Mouse (Mus musculus) hindbrain, embryonic 10.5 days (tissue): ENCODE measurements around the gene Ovol1. TPM values are rescaled to one million over a fixed set of nuclear protein-coding genes. Genes with fewer than 3 reads are reported as not detected.

Experiments used
- DNase-seq: peaks from one replicate; pipeline ENCODE4 v3.0.0-alpha.2; 2017; ENCODE audit warnings: low spot score
- H3K27ac ChIP-seq: fragments of 300-500 bp; sonication (generic); 2 replicates; pipeline ENCODE4 v1.5.1; 2016; ENCODE audit warnings: mild to moderate bottlenecking, moderate library complexity
- H3K27me3 ChIP-seq: fragments of 300-500 bp; sonication (generic); 2 replicates; pipeline ENCODE4 v1.6.1; 2016; ENCODE audit warnings: mild to moderate bottlenecking; ENCODE audit not compliant: poor library complexity, insufficient read depth, severe bottlenecking
- H3K36me3 ChIP-seq: fragments of 300-500 bp; sonication (generic); 2 replicates; pipeline ENCODE4 v1.6.1; 2016; ENCODE audit warnings: mild to moderate bottlenecking, moderate library complexity
- H3K4me1 ChIP-seq: fragments of 300-500 bp; sonication (generic); replicated peaks from 2 replicates; pipeline ENCODE4 v1.6.1; 2016; ENCODE audit warnings: mild to moderate bottlenecking
- H3K4me3 ChIP-seq: fragments of 300-500 bp; sonication (generic); 2 replicates; pipeline ENCODE4 v1.5.1; 2016; ENCODE audit warnings: mild to moderate bottlenecking, moderate library complexity
- H3K9me3 ChIP-seq: fragments of 300-500 bp; sonication (generic); 2 replicates; pipeline ENCODE4 v1.6.1; 2016; ENCODE audit warnings: mild to moderate bottlenecking, moderate library complexity
- WGBS: fragments of 180-500 bp; shearing (Covaris S2); methylation state at CpG from one replicate; pipeline ENCODE4 v1.1.7; 2016; 5-methylcytosine and 5-hydroxymethylcytosine counted together
- polyA plus RNA-seq: library from polyadenylated mRNA; unstranded; fragments of >200 nt; fragmentation: Nextera tagmentation; extraction: Ambion mirVana; gene quantifications from 2 replicates; pipeline ENCODE4 v1.2.1, GENCODE M21; 2016

Ovol1 gene
- polyA plus RNA-seq, result 0.39 and 0.77 TPM in 2 replicates

DNA sequence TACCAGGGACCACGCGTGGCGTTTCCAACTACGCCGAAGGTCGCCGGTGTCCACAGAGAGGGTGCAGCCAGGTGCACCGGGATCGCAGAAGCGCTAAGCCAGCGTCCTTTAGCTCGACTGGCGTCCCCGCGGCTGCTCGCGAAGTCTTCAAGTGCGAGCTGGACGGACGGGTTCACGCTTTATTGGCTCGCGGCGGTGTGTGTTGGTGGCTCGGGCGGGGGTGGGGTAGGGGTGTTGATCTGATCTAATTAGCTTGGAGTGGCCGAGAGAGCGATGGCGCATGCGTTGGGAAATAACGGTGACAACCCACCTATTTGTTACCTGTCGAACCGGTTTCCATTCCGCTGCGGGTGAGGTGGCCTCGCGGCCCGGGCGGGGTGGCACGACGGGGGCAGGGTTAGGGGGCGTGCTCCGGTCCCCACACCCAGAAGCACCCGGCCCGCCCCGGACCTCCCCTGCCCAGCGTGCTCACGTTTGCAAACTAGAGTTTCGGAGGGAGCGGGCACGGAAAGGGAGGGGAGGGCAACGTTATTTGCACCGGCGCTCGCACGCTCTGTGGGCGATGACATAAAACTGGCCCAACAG, at the start of gene Ovol1:
Gene Ovol1 (minus strand): TSS at position 190 of the 585 bp plus-strand sequence.
- Histone ChIP-seq H3K9me3 (no peaks in the 10 kb centered on the region), H3K36me3 (no peaks in the 10 kb centered on the region), H3K27ac (no peak within 1 kb of the TSS), H3K4me3 (peak within 1 kb of the TSS; percentile 47), H3K27me3 (peaks cover 100% of the 10 kb centered on the region), H3K4me1 (peaks cover 31% of the 10 kb centered on the region)
- under 1% methylated on average over 57 of the region's 57 CpGs for WGBS
- peak; percentile 47 for DNase-seq

DNA sequence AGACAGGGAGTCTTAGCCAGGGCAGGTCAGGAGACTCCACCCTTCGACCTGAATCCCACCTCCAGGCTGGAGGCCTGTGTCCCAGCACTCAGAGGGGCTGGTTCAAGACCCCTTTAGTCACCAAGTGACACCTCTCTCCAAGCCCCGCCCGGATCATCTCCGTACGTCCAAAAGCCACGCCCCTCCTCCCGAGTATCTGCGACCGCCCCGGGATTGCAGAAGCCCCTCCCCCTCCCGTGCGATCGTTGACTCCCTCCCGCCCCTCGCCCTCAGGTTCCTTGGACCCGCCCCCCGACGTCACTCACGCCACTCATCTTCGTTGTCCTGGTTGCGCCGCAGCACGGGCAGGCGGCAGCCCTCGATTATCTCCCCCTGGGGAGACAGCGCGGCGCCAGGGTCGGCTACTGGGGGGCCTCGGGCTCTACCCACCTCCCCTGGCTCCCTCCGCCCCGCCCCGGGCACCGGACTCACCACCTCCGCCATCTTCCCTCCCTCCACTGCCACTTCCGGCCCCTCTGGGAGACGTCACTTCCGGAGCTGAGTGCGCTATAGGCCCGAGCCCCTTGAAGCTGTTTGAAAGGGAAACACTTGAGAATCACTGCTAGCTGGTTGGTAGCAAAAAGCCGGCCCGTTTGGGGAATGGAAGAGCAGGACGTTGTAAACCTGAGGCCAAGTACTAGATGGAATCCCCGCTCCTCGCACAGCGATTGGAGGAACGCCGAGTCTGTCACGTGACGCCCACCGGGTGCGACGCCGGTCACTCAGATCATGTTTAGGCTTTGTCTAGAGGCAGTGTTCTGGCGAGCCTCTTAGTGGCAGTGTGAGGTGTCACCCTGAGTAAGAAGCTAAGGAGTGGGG, 49.3 kb upstream of the Ovol1 start, which contains the start of gene Kat5:
Gene Kat5 (minus strand): TSS at position 691 of the 858 bp plus-strand sequence.
- WGBS, result under 1% methylated on average over 55 of the region's 55 CpGs
- peak; percentile 97 for DNase-seq
- peaks cover 43% of the 10 kb centered on the region for H3K36me3 ChIP-seq
- no peaks in the 10 kb centered on the region for H3K9me3 ChIP-seq
- H3K4me1 ChIP-seq, result peaks cover 29% of the 10 kb centered on the region
- peak within 1 kb of the TSS; percentile 82 for H3K4me3 ChIP-seq
- peak within 1 kb of the TSS; percentile 100 for H3K27ac ChIP-seq
- no peaks in the 10 kb centered on the region for H3K27me3 ChIP-seq

DNA sequence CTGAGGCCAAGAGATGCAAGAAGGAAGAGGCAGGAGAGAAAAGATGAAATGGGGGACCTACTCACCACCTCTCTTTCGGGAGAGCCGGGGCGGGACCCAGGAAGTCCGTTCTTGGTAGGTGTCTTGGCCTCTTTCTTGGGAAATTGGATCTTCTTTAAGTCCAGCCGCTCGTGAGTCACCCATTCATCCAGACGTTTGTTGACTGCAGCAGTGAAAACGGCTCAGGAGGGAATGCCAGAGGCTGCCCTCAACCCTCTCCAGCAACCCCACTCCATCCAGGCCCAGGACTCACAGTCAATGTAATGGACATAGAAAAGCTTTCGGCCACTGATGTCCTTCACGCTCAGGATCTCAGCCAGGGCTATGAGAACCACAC, 48.7 kb upstream of the Ovol1 start:
- no peaks in the 10 kb centered on the region for H3K27me3 ChIP-seq
- WGBS, result 69% methylated on average over 10 of the region's 10 CpGs
- H3K36me3 ChIP-seq, result peaks cover 49% of the 10 kb centered on the region
- no peaks in the 10 kb centered on the region for H3K9me3 ChIP-seq
- H3K4me1 ChIP-seq, result peaks cover 29% of the 10 kb centered on the region
- peak overlapping the region; percentile 100 for H3K27ac ChIP-seq
- no peak for DNase-seq
- peak overlapping the region; percentile 82 for H3K4me3 ChIP-seq

DNA sequence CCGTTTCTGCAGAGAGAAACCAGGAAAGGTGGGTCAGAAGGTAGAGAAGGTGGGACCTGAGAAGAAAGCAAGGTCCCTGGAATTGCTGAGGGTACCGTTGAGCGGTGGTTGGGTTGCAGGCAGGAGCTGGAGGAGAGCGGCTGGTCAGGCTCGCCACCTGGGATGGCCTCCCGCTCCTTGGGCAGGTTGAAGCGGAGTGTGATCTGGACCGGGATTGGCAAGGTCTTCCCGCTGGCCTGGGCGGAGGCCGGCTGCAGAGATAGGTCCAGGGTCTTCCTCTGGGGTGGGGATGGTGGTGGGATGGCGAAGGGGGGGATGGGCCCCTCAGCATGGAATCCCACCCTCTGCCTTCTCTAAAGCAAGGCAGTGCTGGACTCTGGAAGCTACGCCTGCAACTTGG, 48.3 kb upstream of the Ovol1 start:
- Histone ChIP-seq H3K27ac (peak overlapping the region; percentile 100; the same call in 1 of the 2 replicates), H3K36me3 (peaks cover 54% of the 10 kb centered on the region), H3K4me3 (peak overlapping the region; percentile 82), H3K4me1 (peaks cover 32% of the 10 kb centered on the region), H3K27me3 (no peaks in the 10 kb centered on the region), H3K9me3 (no peaks in the 10 kb centered on the region)
- WGBS, result 95% methylated on average over 13 of the region's 13 CpGs
- DNase-seq, result no peak

DNA sequence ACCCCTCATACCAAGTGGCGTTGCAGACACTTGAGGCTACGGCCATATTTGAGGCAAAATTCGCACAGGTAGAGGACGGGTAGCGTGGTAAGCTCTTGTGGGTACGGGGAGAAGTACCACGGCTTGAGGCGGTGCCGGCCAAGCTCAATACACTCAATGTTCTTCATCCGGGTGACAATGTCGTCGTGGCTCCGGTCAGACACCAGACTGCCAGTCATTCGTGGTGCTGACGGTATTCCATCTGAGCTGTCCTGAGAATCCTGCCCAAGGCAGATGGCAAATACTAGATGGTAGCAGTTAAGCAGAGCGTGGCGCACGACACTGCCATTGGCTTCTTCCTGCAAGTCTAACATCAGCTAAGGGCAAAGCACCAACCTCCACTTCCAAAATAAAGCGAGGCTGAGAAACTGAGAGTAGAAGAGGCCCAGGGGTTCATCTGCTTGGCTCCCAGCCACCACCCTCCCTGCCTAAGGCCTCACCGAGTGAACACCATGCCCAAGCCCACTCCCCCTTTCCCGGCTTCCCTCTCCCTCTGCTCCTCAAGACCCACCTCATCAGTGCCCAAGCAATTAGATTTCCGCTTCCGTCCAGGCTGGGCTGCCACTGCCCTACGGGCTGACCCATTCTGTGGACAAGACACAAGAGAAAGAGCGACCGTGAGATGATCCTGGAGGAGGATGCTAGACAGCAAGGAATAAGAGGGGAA, 47.4 kb upstream of the Ovol1 start:
- H3K9me3 ChIP-seq, result no peaks in the 10 kb centered on the region
- no peak overlapping the region for H3K27ac ChIP-seq
- peaks cover 62% of the 10 kb centered on the region for H3K36me3 ChIP-seq
- peak overlapping the region; percentile 82; the same call in 1 of the 2 replicates for H3K4me3 ChIP-seq
- H3K4me1 ChIP-seq, result peaks cover 41% of the 10 kb centered on the region
- no peak for DNase-seq
- 95% methylated on average over 26 of the region's 26 CpGs for WGBS
- H3K27me3 ChIP-seq, result no peaks in the 10 kb centered on the region

DNA sequence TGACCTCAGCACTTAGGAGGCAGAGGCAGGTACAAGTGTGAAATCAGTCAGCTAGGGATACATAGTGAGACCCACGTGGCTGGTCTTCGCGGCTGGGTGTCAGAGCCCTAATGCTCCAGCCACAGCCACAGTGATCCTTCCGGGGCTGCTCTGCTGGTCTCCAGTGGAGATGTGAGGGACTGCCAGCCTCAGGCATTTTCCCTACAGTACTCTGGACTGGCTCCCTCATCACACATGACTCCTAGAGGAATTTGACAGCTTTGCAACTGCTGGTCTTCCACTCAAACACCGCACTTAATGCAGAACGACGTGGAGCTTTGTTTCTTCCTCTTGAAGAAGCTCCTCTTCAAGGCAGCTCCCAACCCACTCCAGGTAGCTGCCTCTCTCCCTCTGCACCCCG, 45.8 kb upstream of the Ovol1 start:
- Histone ChIP-seq H3K4me3 (no peak overlapping the region), H3K9me3 (no peaks in the 10 kb centered on the region), H3K36me3 (peaks cover 64% of the 10 kb centered on the region), H3K4me1 (peaks cover 50% of the 10 kb centered on the region), H3K27me3 (no peaks in the 10 kb centered on the region), H3K27ac (no peak overlapping the region)
- DNase-seq, result no peak
- 92% methylated on average over 8 of the region's 8 CpGs for WGBS

DNA sequence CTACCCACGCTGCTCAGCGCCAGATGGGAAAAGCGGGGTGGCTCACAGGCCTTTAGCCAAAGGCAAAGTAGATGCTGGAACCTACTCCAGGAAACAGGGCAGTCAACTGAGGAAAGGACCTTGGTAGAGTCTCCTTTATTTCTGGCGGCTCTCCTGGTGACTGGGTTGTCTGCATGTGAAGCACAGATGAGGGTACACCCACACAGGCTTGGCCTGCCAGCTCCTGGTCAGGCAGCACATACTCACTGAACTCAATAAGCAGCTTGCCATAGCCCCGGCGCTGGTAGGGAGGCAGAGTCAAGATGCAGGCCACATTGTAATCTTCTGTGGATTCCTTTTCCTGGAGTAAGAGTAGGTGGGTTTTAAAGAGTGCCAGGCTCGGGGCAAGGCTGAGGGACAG, 44.7 kb upstream of the Ovol1 start:
- Histone ChIP-seq H3K36me3 (peaks cover 64% of the 10 kb centered on the region), H3K4me1 (peaks cover 40% of the 10 kb centered on the region), H3K9me3 (no peaks in the 10 kb centered on the region), H3K4me3 (no peak overlapping the region; the same call in 1 of the 2 replicates), H3K27me3 (no peaks in the 10 kb centered on the region), H3K27ac (no peak overlapping the region)
- 94% methylated on average over 7 of the region's 7 CpGs for WGBS
- DNase-seq, result no peak

DNA sequence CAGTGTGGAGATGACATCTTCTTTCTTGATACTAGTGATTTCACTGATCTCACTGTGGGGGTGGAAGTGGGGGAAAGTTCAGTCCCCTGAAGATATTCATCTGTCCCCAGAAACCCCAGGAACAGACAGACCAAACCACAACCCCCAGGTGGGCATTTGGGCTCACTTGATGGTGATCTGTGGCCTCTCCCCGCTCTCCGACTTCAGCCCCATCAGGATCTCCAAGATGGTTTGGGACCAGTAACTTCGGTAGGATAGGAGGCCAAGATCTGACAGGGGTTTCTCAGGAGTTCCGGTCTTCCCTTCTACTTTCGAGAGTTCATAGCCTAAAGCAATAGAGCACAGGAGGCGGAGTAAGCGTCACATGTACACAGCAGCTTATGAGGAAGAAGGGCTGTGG, 43.2 kb upstream of the Ovol1 start:
- Histone ChIP-seq H3K27me3 (no peaks in the 10 kb centered on the region), H3K4me3 (no peak overlapping the region), H3K4me1 (peaks cover 30% of the 10 kb centered on the region), H3K9me3 (no peaks in the 10 kb centered on the region), H3K27ac (no peak overlapping the region), H3K36me3 (peaks cover 60% of the 10 kb centered on the region)
- WGBS, result 91% methylated on average over 7 of the region's 7 CpGs
- no peak for DNase-seq

DNA sequence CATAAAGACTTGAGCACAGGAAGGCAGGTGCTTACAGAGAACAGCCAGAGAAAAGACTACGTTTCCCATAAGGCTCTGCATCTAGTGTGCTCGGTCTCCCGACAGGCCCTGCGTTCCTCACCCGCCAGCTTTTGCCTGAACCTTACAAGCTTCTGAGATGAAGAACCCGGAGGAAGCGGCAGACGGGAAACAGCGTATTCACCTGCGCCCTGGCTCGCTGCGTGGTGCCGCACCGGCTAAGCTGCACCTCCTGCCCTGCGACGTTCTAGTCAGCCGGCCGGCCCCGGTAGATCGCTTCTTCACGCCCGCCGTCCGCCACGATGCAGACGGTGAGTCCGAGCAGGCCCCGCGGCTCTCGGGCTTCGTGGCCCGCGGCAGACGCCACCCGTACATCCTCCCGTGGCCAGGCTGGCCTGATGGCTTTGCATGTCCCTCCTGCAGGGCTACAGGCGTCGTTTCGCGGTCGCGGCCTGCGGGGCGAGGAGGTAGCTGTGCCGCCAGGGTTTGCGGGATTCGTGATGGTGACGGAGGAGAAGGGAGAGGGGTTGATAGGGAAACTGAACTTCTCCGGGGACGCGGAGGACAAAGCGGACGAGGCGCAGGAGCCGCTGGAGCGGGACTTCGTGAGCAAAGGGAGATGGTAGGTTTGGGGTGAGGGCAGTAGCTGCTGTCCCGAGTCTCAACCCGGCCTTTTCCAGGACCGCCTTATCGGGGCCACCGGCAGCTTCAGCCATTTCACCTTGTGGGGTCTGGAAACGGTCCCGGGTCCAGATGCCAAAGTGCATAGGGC, 41.5 kb upstream of the Ovol1 start, which contains the start of gene Rnaseh2c:
Gene Rnaseh2c (plus strand): TSS at position 122 of the 790 bp plus-strand sequence.
- WGBS, result under 1% methylated on average over 64 of the region's 64 CpGs
- Histone ChIP-seq H3K4me1 (peaks cover 22% of the 10 kb centered on the region), H3K4me3 (peak within 1 kb of the TSS; percentile 82), H3K36me3 (peaks cover 43% of the 10 kb centered on the region), H3K9me3 (no peaks in the 10 kb centered on the region), H3K27ac (peak within 1 kb of the TSS; percentile 93), H3K27me3 (no peaks in the 10 kb centered on the region)
- peak; percentile 80 for DNase-seq

DNA sequence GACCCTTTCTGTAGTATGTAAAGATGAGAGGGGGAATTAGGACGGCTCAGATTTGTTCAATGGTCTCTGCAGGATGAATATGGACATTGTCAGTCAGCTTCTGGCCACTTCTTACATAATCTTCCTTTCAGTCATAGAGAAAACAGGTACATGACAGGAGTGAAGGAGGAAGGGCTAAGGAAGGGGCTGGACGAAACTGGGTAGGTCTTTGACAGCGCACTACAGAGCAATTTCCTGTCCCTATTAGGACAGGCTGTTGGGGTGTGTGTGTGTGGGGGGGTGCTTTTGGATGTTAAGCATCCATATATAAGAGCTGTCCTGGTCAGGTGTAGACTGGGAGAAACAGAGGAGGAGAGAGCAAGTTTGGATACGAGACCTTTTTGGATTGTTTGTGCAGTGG, 38.8 kb upstream of the Ovol1 start:
- Histone ChIP-seq H3K27ac (no peak overlapping the region), H3K36me3 (peaks cover 16% of the 10 kb centered on the region), H3K4me3 (no peak overlapping the region), H3K9me3 (no peaks in the 10 kb centered on the region), H3K27me3 (no peaks in the 10 kb centered on the region), H3K4me1 (peaks cover 22% of the 10 kb centered on the region)
- DNase-seq, result no peak
- 75% methylated on average over 4 of the region's 4 CpGs for WGBS

DNA sequence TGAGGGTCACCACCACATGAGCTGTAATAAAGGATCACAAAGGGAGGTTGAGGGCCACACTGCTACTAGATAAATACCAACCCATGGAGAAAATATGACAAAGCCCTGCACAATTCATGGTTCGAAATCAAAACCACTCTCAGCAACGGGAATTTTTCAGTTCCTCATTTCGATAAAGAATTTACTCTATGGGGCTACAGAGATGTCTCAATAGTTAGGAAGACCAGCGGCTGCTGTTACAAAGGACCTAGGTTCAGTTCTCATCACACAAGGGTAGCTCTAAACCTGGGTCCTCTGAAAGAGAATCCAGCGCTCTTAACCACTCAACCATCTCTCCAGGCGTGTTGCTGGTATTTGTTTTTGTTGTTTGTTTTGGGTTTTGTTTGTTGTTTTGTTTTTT, 31.4 kb upstream of the Ovol1 start:
- no peaks in the 10 kb centered on the region for H3K36me3 ChIP-seq
- H3K27ac ChIP-seq, result no peak overlapping the region
- no peaks in the 10 kb centered on the region for H3K4me1 ChIP-seq
- no peak overlapping the region for H3K4me3 ChIP-seq
- no peaks in the 10 kb centered on the region for H3K27me3 ChIP-seq
- no peak for DNase-seq
- WGBS, result 87% methylated on average over 6 of the region's 6 CpGs
- H3K9me3 ChIP-seq, result no peaks in the 10 kb centered on the region

DNA sequence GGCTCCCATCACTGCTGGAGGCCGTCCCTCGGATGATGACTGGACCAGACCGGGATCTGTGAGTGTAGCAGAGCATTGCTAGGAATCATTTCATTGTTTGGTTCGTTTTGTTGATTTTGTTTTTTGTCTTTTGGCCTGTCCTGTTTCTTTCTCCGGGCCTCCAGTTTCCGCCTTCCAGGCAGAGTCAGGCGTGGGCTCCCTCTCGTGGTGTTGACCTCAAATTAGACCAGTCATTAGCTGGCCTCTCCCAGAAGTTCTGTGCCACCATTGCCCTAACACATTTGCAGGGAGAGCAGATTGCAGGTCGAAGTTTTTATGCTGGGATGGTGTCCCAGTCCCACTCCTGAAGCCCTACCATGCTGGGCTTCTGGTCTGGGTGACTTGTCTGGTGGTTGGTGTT, 28.7 kb upstream of the Ovol1 start:
- H3K4me1 ChIP-seq, result no peaks in the 10 kb centered on the region
- H3K27ac ChIP-seq, result no peak overlapping the region
- WGBS, result 74% methylated on average over 9 of the region's 9 CpGs

More for the DNA sequence above, 28.7 kb upstream of the Ovol1 start:
- Histone ChIP-seq H3K27me3 (no peaks in the 10 kb centered on the region), H3K36me3 (no peaks in the 10 kb centered on the region), H3K9me3 (no peaks in the 10 kb centered on the region), H3K4me3 (no peak overlapping the region)
- no peak for DNase-seq
